Mouse (Mus musculus) mature B cell (primary cell): ENCODE measurements around the gene Mis18a.

Source experiments
- in situ Hi-C: fragments of 300-500 bp; cut with MboI; formaldehyde crosslinking; loops from 2 replicates; pipeline ENCODE4 v1.14.3; 2019

Mis18a gene

GRCm38 (mm10) chr16:90727233-90728115, at the start of gene Mis18a:
Mis18a (minus strand) TSS chr16:90727404.
- in situ Hi-C loops, result no loop called here

DNA sequence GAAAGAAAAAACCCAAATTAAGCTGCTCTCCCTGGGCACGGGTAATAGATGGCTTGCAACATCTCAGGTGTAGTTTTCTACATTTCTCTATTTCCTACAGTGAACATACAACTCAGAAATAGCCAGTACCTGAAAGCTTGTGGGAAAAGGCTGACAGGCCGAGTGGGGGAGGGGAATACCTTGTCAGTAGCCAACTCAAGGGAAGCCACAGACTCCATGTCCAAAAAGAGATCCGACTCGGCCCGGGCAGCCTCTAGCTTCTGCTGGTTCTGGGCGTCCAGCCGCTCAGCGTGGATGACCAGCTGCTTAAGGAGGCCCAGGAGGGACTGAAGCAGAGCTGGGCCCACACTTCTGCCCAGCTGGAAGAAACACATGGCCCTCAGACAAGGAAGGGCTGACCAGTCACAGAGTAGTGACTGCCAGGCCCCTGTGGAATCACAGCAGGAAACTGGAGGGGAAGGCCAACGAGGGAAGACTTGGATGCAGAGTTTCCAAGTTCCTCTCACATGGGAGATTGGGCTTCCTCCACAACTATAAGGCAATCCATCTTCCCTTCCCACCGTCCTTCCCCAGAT, 48.8 kb upstream of the Mis18a start:
- in situ Hi-C loops, result no loop called here

DNA sequence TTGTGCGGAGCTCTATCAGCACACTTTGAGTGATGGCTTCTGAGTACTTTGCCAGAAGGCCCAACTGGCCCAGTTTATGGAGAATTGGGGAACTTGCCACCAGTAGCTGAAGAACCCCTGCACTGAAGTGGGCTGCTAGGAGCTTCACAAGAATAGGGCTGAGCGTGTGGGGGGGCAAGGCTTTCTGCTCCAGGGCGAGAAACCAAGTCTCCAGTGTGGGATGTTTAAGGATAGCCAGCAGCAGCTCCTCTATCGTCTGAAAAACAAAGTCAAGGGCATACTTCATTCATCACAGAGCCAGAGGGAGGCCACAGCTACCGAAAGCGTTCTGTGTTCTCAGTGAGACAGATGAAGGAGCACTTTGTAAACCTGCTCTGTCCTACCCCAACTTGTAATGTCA, 47.4 kb upstream of the Mis18a start:
- in situ Hi-C loops, result no loop called here

GRCm38 (mm10) chr16:90774216-90774615, 47.0 kb upstream of the Mis18a start:
- in situ Hi-C loops, result no loop called here

GRCm38 (mm10) chr16:90766919-90767454, 39.8 kb upstream of the Mis18a start:
- in situ Hi-C loops, result no loop called here

DNA sequence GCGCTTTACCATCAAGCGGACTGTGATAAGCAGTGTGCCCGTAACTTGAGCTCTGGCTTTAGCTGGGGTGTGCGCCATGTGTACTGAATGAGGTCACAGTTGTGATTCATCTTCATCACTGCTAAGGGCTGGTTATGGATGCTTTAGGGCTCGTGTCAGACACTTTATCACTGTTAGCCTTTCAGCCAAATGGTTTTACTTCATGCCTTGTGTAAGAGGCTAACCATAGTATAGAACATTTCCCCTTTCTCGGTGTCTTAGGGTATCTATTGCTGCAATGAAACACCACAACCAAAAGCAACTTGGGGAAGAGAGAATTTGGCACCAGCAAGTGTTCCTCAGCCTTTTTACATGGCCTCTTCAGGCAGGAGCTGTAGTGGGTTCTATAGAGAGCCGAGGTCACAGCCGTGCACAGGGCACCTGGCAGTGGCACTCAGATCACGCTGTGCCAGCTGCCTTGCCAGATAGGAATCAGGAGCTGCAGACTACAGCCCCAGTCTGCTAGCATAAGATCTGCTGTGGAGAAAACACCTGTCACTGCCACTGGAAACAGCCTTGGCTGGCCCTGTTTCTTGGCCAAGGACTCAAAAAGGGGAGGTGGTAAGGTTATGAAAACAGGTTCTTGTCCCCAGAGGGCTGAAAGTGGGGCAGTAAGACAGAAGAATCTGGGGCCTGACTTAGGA, 38.1 kb upstream of the Mis18a start:
- in situ Hi-C loops, result no loop called here

DNA sequence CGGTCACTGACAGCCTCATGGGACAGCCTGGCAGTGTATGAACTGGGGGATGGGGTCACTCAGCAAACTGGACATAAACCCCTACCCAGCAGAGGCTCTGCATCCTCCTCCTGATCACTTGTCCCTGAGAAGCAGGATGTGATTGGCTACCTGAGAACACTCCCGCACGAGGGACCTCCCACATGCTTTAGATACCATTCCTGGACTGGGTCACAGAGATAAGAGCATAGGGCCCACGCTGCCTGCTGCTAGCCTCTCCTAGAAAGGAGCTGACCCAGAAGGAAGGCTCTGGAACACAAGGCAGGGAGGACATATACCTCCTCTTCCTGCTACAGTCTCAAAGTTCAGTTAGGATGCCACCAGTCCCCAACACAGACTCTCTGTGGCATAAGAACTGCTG, 33.3 kb upstream of the Mis18a start:
- in situ Hi-C loops, result no loop called here

DNA sequence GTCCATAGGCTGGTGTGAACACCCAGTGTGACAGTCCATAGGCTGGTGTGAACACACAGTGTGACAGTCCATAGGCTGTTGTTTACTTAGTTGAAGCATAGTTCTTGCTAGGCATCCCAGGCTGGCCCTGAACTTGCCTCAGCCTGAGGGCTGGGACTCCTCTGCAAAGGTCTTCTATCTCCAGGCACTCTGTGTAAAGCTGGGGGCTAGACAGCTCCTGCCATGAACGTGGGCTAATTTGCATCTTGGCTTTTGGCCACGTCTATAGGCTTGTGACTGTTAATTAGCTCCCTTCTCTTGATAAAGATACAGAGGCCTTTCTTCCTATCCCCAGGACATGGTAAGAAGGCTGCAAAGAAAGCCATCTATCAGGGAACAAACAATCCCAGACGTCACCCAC, 32.1 kb upstream of the Mis18a start:
- in situ Hi-C loops, result no loop called here

DNA sequence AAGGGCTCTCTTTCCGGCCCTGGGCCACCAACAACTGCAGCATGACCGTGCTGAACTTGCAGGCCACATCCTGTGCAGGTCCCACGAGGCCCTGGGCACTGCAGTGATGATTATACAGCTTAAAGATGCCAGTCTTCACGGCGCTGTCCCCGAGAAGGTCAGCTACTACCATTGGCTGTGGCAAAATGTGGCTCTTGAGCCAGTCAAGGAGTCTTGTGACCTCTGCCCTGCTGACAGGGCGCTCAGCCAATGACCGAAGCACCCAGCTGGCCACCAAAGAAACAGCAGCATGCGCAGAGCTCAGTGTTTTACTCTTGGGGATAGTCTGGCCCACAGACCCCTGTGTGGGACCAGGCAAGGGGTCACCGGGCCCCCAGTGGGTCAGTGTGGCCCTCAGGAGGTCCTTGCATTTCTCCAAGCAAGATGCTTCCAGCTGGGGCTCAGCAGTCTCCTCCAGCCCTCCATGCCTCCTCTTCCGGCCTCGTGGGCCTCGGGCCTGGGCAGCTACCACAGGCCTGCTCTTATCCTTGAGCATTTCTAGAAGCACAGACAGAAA, 26.3 kb upstream of the Mis18a start:
- in situ Hi-C loops, result no loop called here

- in situ Hi-C loops, result no loop called here
Measured at GRCm38 (mm10) chr16:90748169-90748568, 21.0 kb upstream of the Mis18a start.

GRCm38 (mm10) chr16:90747143-90747542, 19.9 kb upstream of the Mis18a start:
- in situ Hi-C loops, result no loop called here

DNA sequence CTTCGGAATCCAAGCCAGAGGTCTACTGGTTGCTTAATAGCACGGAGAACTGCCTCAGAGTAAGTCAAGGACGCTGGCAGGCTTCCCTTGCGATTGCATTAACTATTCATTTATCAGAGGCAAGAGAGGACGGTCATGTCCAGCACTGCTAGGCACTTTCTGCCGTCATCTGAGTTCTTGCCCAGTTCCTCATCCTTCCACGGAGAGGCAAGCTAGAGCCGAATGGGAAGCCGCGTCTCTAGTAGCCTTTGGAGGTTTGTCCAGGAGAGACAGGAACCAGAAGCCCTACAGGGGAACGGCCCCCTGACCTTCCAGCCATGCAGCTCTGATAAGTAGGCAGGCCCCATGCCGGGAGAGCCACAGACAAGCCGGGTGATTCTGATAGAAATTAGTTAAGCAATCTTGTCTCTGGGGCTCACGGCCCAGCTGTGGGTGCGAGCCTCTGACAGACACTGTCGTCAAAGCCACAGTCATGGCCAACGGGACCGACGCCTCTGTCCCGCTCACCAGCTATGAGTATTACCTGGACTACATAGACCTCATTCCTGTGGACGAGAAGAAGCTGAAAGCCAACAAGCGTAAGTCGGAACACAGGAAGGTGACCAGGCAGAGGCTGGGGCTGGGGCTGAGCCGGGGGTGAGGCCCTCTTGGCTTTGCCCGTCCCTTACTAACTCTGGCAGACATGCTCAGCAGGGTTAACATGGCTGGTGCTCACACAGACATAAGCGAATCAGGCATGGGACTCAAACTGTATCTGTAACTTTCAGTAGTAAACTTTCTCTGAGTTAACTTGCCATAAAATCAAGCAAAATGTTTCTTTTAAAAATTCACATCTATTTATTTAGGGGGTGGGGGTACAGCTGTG, 11.1 kb upstream of the Mis18a start, which contains the start of gene Mrap:
Mrap (plus strand) TSS at position 116 of the 865 bp plus-strand sequence.
- in situ Hi-C loops, result no loop called here

GRCm38 (mm10) chr16:90736672-90737270, 9.6 kb upstream of the Mis18a start:
- in situ Hi-C loops, result no loop called here

DNA sequence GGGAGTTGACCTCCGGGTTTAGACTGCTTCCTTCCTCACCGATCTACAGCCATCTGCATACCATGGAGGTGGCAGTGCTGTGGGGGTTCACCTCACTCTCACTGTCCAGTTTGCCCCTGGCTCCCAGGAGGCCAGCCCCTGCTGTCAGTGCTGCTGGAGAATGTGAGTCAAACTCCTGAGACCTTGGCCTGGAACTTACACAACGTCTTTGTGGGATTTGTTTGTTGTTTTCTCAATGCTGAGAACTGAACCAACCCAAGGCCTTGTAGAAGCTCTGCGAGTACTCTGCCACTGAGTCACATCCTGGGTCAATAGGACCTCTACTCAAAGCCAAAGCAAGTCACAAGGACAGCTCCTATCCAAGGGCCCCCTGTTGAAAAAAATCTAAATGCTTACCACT, 8.4 kb upstream of the Mis18a start:
- in situ Hi-C loops, result no loop called here

- in situ Hi-C loops, result no loop called here
Measured at GRCm38 (mm10) chr16:90726600-90727227, 490 bp downstream of the Mis18a start.

DNA sequence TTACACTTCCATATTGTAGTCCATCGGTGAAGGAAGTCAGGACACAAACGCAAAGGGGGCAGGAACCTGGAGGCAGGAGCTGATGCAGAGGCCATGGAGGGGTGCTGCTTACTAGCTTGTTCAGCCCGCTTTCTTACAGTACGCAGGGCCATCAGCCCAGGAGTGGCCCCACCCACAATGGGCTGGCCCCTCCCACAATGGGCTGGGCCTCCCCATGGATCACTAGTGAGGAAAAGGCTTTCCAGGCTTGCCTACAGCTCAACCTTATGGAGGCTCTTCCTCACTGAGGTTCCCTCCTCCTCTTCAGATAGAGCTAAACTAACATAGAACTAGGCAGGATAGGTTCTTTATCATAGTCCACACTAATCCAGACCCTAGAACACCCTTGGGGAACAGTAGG, 3.2 kb downstream of the Mis18a start:
- in situ Hi-C loops, result no loop called here

- in situ Hi-C loops, result no loop called here
Measured at GRCm38 (mm10) chr16:90710313-90710712, 16.9 kb downstream of the Mis18a start.

GRCm38 (mm10) chr16:90709711-90710289, 17.4 kb downstream of the Mis18a start:
- in situ Hi-C loops, result no loop called here

DNA sequence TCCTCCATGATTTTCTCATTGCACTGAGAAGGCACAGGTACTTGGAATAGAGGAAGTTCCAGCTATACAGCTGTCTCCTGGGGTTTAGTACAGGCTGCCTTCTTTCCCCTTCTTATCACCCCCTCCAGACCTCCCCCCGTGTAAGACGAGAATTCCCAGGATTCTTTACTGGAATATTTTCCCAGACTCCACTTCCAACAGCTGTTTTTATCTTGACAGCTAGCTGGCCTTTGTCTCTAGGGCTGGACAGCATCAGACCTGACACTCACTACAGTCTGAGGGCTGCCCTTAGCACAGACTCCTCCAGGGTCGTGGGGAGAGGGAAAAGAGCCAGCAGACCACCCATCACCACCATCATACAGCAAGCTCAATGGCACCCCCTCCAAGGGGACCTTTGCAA, 20.9 kb downstream of the Mis18a start:
- in situ Hi-C loops, result no loop called here
